Mouse (Mus musculus): Measurements from ENCODE around the gene Zc3h6. TPM values are rescaled to one million over a fixed set of nuclear protein-coding genes. Genes with fewer than 3 reads are reported as not detected.
A peak's percentile ranks its signal among the peaks of the same experiment; 100 is the strongest.

Zc3h6 gene
- polyA plus RNA-seq, 2 experiments from 2014 or later: 6.3 to 8.3 TPM

- ATAC-seq: no peak
Observed at GRCm38 (mm10) chr2:129035381-129035780, 68.2 kb downstream of the Zc3h6 start.

GRCm38 (mm10) chr2:129038426-129038936 is 71.3 kb downstream of the Zc3h6 start:
- no peak for ATAC-seq

- no peak for ATAC-seq
Observed at GRCm38 (mm10) chr2:129038937-129039631, 71.9 kb downstream of the Zc3h6 start.

- ATAC-seq: no peak
Observed at GRCm38 (mm10) chr2:129040567-129040966, 73.4 kb downstream of the Zc3h6 start.

GRCm38 (mm10) chr2:129046172-129046845 is 79.1 kb downstream of the Zc3h6 start:
- no peak for ATAC-seq

- ATAC-seq: no peak
Observed at GRCm38 (mm10) chr2:129046846-129047196, 79.6 kb downstream of the Zc3h6 start.

GRCm38 (mm10) chr2:129047811-129048210 is 80.6 kb downstream of the Zc3h6 start, which contains the start of gene Vinac1:
Vinac1 (minus strand) TSS chr2:129048172.
- no peak for ATAC-seq

GRCm38 (mm10) chr2:129052451-129052983 is 85.3 kb downstream of the Zc3h6 start:
- no peak for ATAC-seq

GRCm38 (mm10) chr2:129055741-129056140 is 88.5 kb downstream of the Zc3h6 start:
- no peak for ATAC-seq

GRCm38 (mm10) chr2:129056597-129056996 is 89.4 kb downstream of the Zc3h6 start:
- no peak for ATAC-seq

- no peak for ATAC-seq
Observed at GRCm38 (mm10) chr2:129057256-129057655, 90.1 kb downstream of the Zc3h6 start.

GRCm38 (mm10) chr2:129057920-129058361 is 90.7 kb downstream of the Zc3h6 start:
- ATAC-seq: no peak

GRCm38 (mm10) chr2:129061456-129062059 is 94.4 kb downstream of the Zc3h6 start:
- ATAC-seq: no peak

- peak; percentile 84 for ATAC-seq
Observed at GRCm38 (mm10) chr2:129065437-129066282, 98.5 kb downstream of the Zc3h6 start, which contains the start of gene Ttl. Ttl (plus strand) TSS chr2:129065942.

GRCm38 (mm10) chr2:129066326-129066725 is 99.1 kb downstream of the Zc3h6 start:
- ATAC-seq: peak; percentile 63

Other genes with a start within 250 kb of the Zc3h6 start
- gene Tmem87b, start 149.3 kb upstream of the Zc3h6 start, polyA plus RNA-seq (2017; shearing (Covaris generic)): 10 to 100 TPM; 13.9 to 14.1 TPM
- not detected for gene Fbln7, start 104.4 kb upstream of the Zc3h6 start, polyA plus RNA-seq (2017; shearing (Covaris generic))
- gene Zc3h8, start 23.3 kb upstream of the Zc3h6 start, polyA plus RNA-seq (2017; shearing (Covaris generic)): 1 to 10 TPM; 6.4 to 7.7 TPM
- gene Gm10762, start 323 bp downstream of the Zc3h6 start, polyA plus RNA-seq (2017; shearing (Covaris generic)): 1 to 10 TPM; 1.5 to 2.0 TPM
- not detected for gene Vinac1, start 80.8 kb downstream of the Zc3h6 start, polyA plus RNA-seq (2017; shearing (Covaris generic))
- gene Ttl, start 98.5 kb downstream of the Zc3h6 start, polyA plus RNA-seq (2017; shearing (Covaris generic)): 1 to 10 TPM in 1 of 2 experiments, under 1 TPM in 1; 0.77 to 2.2 TPM
- gene Polr1b, start 133.6 kb downstream of the Zc3h6 start, polyA plus RNA-seq (2017; shearing (Covaris generic)): 10 to 100 TPM in 1 of 2 experiments, 1 to 10 TPM in 1; 9.2 to 21.4 TPM
- gene Chchd5, start 162.3 kb downstream of the Zc3h6 start, polyA plus RNA-seq (2017; shearing (Covaris generic)): 10 to 100 TPM; 26.6 to 27.4 TPM
- 10 to 100 TPM; 68.0 to 74.3 TPM for gene Slc20a1, start 231.4 kb downstream of the Zc3h6 start, polyA plus RNA-seq (2017; shearing (Covaris generic))